Mouse (Mus musculus) kidney, embryonic 16.5 days (tissue): ENCODE measurements around the gene Cox19. TPM values are rescaled to one million over a fixed set of nuclear protein-coding genes. Genes with fewer than 3 reads are reported as not detected.

ENCODE experiments used
- ATAC-seq: fragments of 200-750 bp; cut with Nextera tagmentation; 2 replicates; pipeline ENCODE4 v1.8.0; 2017; ENCODE audit warnings: moderate TSS enrichment; ENCODE audit not compliant: low FRiP score, low TSS enrichment
- H3K27ac ChIP-seq: fragments of 300-500 bp; sonication (generic); 2 replicates; pipeline ENCODE4 v1.5.1; 2014; ENCODE audit warnings: low read length
- H3K27me3 ChIP-seq: fragments of 300-500 bp; sonication (generic); 2 replicates; pipeline ENCODE4 v1.6.1; 2014; ENCODE audit warnings: low read length, control low read depth, mixed read lengths; ENCODE audit not compliant: insufficient read depth
- H3K36me3 ChIP-seq: fragments of 300-500 bp; sonication (generic); 2 replicates; pipeline ENCODE4 v1.6.1; 2014; ENCODE audit warnings: low read length, control low read depth, mixed read lengths; ENCODE audit not compliant: insufficient read depth
- H3K4me1 ChIP-seq: fragments of 300-500 bp; sonication (generic); 2 replicates; pipeline ENCODE4 v1.6.1; 2014; ENCODE audit warnings: low read length, control low read depth, mixed read lengths; ENCODE audit not compliant: insufficient read depth
- H3K4me2 ChIP-seq: fragments of 300-500 bp; sonication (generic); replicated peaks from 2 replicates; pipeline ENCODE4 v1.6.1; 2014; ENCODE audit warnings: low read depth, low read length
- H3K4me3 ChIP-seq: fragments of 300-500 bp; sonication (generic); 2 replicates; pipeline ENCODE4 v1.5.1; 2014; ENCODE audit warnings: mild to moderate bottlenecking, low read length
- H3K9ac ChIP-seq: fragments of 300-500 bp; sonication (generic); replicated peaks from 2 replicates; pipeline ENCODE4 v1.6.1; 2014; ENCODE audit warnings: low read length
- H3K9me3 ChIP-seq: fragments of 300-500 bp; sonication (generic); 2 replicates; pipeline ENCODE4 v1.6.1; 2016; ENCODE audit warnings: low read length, control low read depth
- WGBS: fragments of 180-500 bp; shearing (Covaris S2); extraction: QIAGEN DNeasy Blood & Tissue Kit; methylation state at CpG from one replicate; pipeline ENCODE4 v1.1.7; 2014; 5-methylcytosine and 5-hydroxymethylcytosine counted together
- polyA plus RNA-seq: library from polyadenylated mRNA; unstranded; fragments of >200 nt; fragmentation: Nextera tagmentation; extraction: Ambion mirVana; gene quantifications from 2 replicates; pipeline ENCODE4 v1.2.1, GENCODE M21; 2015

Gene Cox19
- polyA plus RNA-seq, 1 experiment from 2014 or later, result 99.3 TPM

DNA sequence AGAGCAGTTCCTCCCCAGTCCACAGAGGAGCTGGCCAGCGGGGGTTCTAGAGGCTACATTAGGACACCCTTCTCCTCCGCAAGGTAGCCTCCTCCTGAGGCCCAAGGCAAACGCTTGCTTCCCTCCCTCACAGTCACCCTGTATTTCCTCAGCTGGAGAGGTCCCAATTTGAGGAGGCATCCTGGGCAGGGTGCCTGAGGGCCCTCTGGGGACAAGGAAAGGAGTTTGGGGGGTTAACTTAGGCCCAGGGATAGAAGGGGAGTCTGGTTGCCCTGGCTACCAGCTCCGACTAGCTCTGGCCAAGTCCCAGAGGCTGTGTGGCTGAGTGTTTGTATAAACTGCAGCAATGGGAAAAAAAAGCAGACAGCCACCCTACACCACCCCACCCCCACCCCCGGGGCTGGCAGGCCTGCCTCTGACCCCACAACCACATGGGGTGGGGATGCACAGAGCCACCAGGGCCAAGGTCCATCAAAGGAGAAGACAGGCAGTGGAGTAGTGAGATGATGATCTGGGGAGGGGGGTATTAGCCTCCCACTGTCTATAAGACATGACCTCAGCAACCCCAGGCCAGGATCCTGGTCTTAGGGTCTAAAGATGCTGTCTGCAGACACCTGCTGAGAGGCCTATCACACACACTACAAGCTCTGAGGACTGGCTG, 13.8 kb upstream of the Cox19 start:
- Histone ChIP-seq H3K27ac (peak overlapping the region; percentile 63), H3K36me3 (peaks cover 6% of the 10 kb centered on the region; the same call in 1 of the 2 replicates), H3K9ac (peak overlapping the region; percentile 38), H3K9me3 (no peaks in the 10 kb centered on the region), H3K4me3 (no peak overlapping the region), H3K4me1 (peaks cover 17% of the 10 kb centered on the region), H3K4me2 (no peak overlapping the region), H3K27me3 (no peaks in the 10 kb centered on the region)
- ATAC-seq, result no peak
- WGBS, result 14% methylated on average over 5 of the region's 5 CpGs

DNA sequence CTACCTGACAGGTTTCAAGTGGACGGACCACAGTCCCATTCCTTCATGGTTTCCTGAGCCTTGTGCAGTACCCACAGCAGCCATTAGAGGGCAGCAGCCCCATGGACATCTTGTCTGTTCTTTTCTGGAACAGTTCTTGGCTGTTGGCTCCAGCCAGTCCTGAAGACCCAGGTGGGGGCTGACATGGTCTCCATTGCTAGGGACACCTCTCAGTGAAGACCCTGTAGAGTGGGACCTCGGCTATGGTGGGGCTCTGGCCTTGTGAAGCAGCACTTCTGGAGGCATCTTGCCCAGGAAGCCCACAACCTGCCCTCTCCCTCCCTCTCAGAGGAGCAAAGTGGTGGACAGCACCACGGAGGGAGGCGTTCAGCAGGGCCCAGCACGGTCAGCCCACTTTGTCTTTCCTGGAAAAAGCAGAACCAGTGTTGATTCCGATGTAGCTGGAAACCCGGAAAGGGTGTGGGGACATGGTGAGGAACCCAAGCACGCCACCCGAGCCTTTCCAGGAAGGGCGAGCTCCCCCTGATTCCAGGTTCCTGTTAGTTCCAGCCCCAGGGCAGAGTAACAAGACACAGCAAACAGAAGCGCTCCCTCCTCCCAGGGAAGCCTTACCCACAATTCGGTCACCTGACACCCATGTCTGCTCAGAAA, 13.2 kb upstream of the Cox19 start:
- Histone ChIP-seq H3K27me3 (no peaks in the 10 kb centered on the region), H3K4me1 (peaks cover 12% of the 10 kb centered on the region), H3K9ac (peak overlapping the region; percentile 38), H3K36me3 (peaks cover 6% of the 10 kb centered on the region; the same call in 1 of the 2 replicates), H3K9me3 (no peaks in the 10 kb centered on the region), H3K27ac (peak overlapping the region; percentile 63), H3K4me2 (0 out of 2 replicates have a peak overlapping the region, but pooled peaks have one; percentile 8), H3K4me3 (no peak overlapping the region)
- WGBS, result 21% methylated on average over 12 of the region's 12 CpGs
- peak; percentile 71 for ATAC-seq

DNA sequence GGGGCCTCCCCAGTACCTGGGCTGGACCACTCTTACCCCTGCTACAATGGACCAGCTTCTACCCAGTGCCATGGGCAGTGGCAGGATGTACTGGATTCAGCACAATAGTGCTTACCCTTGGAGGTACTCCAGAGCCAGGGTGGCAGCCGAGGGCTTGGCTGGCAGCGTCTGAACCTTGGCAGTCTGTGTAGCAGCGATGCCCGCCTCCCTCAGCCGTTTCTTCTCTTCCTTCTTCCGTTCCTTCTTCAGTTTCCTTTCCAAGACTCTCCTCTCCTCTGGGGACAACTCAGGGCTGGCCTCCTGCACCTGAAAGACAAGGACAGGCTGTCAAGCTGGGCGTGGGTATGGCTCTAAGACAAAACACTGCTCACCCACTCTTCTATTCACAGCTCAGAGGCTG, 12.6 kb upstream of the Cox19 start:
- ATAC-seq, result no peak
- Histone ChIP-seq H3K36me3 (peaks cover 6% of the 10 kb centered on the region; the same call in 1 of the 2 replicates), H3K4me3 (no peak overlapping the region), H3K27ac (no peak overlapping the region), H3K27me3 (no peaks in the 10 kb centered on the region), H3K9me3 (no peaks in the 10 kb centered on the region), H3K9ac (no peak overlapping the region), H3K4me2 (no peak overlapping the region), H3K4me1 (peaks cover 12% of the 10 kb centered on the region)
- WGBS, result 65% methylated on average over 7 of the region's 7 CpGs

- H3K9ac ChIP-seq, result no peak overlapping the region
- peaks cover 6% of the 10 kb centered on the region; the same call in 1 of the 2 replicates for H3K36me3 ChIP-seq
- no peaks in the 10 kb centered on the region for H3K9me3 ChIP-seq
- H3K4me1 ChIP-seq, result peaks cover under 1% of the 10 kb centered on the region; the same call in 1 of the 2 replicates
- no peak overlapping the region for H3K4me2 ChIP-seq
- no peak overlapping the region for H3K27ac ChIP-seq
- no peak overlapping the region for H3K4me3 ChIP-seq
- WGBS, result 92% methylated on average over 5 of the region's 5 CpGs
- no peak for ATAC-seq
- no peaks in the 10 kb centered on the region for H3K27me3 ChIP-seq
Measured at GRCm38 (mm10) chr5:139359244-139359643, 8.0 kb upstream of the Cox19 start.

DNA sequence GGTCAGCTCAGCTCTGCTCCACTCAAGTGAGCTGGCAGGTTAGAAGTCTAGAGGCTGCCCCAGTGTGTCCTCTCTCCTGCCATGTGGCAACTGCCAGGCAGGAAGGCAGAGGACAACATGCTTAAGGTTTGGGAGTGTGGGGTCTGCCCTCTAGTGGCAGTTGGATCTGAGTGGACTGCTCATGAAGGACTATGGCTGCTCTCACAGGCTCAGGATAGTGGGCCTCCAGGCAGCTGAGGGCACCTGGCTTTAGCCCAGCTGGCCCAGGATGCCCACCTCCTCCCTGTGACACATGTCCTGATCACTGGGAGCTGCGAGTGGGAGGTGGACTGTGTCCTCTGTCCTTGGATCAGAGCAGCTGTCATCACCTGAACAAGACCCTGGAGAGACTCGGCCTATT, 7.4 kb upstream of the Cox19 start:
- no peaks in the 10 kb centered on the region for H3K4me1 ChIP-seq
- WGBS, result 62% methylated on average over 2 of the region's 2 CpGs
- no peaks in the 10 kb centered on the region for H3K9me3 ChIP-seq
- H3K27ac ChIP-seq, result no peak overlapping the region
- H3K4me3 ChIP-seq, result no peak overlapping the region
- no peak overlapping the region for H3K9ac ChIP-seq
- H3K36me3 ChIP-seq, result peaks cover 4% of the 10 kb centered on the region; the same call in 1 of the 2 replicates
- H3K27me3 ChIP-seq, result no peaks in the 10 kb centered on the region
- peak; percentile 31; the same call in 1 of the 2 replicates for ATAC-seq
- H3K4me2 ChIP-seq, result no peak overlapping the region

GRCm38 (mm10) chr5:139355235-139355772, 4.1 kb upstream of the Cox19 start:
- WGBS, result 35% methylated on average over 19 of the region's 19 CpGs
- Histone ChIP-seq H3K4me3 (no peak overlapping the region), H3K4me2 (no peak overlapping the region), H3K4me1 (peaks cover 4% of the 10 kb centered on the region; the same call in 1 of the 2 replicates), H3K27me3 (peaks cover 3% of the 10 kb centered on the region; the same call in 1 of the 2 replicates), H3K36me3 (no peaks in the 10 kb centered on the region), H3K9ac (no peak overlapping the region), H3K27ac (no peak overlapping the region), H3K9me3 (no peaks in the 10 kb centered on the region)
- ATAC-seq, result peak; percentile 21; the same call in 1 of the 2 replicates

- H3K36me3 ChIP-seq, result no peaks in the 10 kb centered on the region
- no peak overlapping the region for H3K4me2 ChIP-seq
- WGBS, result 89% methylated on average over 11 of the region's 11 CpGs
- H3K9me3 ChIP-seq, result no peaks in the 10 kb centered on the region
- H3K27ac ChIP-seq, result no peak overlapping the region
- no peak for ATAC-seq
- peaks cover 3% of the 10 kb centered on the region; the same call in 1 of the 2 replicates for H3K27me3 ChIP-seq
- H3K4me3 ChIP-seq, result no peak overlapping the region
- peaks cover 4% of the 10 kb centered on the region; the same call in 1 of the 2 replicates for H3K4me1 ChIP-seq
- no peak overlapping the region for H3K9ac ChIP-seq
Measured at GRCm38 (mm10) chr5:139353946-139354345, 2.7 kb upstream of the Cox19 start.

DNA sequence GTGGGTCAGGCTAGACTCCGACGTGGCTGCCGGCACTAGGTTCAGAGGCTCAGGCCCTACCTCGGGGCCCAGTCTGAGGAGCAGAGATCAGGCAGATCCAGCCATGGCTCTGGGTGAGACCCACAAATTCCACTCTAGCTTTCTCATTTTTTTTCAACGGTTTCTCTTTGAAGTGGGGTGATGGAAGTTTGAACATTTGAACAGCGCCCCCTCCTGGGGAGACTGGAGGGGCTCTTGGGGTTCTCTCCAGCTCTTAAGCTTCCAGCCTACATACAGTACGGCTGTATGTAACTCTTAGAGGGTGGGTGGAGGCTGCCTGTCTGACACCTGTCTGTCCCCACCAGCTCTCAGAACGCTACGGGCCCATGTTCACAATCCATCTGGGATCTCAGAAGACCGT, 2.3 kb upstream of the Cox19 start:
- WGBS, result 63% methylated on average over 10 of the region's 10 CpGs
- Histone ChIP-seq H3K4me1 (peaks cover 4% of the 10 kb centered on the region; the same call in 1 of the 2 replicates), H3K27ac (no peak overlapping the region), H3K27me3 (peaks cover 3% of the 10 kb centered on the region; the same call in 1 of the 2 replicates), H3K9me3 (no peaks in the 10 kb centered on the region), H3K9ac (no peak overlapping the region), H3K4me2 (no peak overlapping the region), H3K36me3 (no peaks in the 10 kb centered on the region), H3K4me3 (no peak overlapping the region)
- no peak for ATAC-seq

DNA sequence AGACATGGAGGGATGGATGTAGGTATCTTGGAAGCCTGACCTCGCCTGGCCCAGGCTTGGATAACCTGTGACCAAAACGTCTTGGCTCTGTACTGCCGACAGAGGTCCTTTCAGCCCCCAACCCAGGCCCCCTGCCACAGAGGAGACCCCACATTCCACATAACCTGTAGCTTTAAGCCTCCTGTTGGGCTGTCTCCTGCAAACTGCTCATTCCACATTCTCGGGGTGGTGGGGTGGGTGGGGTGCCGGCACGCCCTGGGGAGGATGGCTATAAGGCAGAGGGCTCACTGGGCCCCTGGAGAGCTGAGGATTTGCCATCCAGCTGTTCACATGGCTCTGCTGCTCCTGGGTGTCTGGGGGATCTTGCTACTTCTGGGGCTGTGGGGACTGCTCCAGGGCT, 1.1 kb upstream of the Cox19 start, which contains the start of gene Cyp2w1:
Gene Cyp2w1 (plus strand): TSS at position 301 of the 400 bp plus-strand sequence.
- no peak for ATAC-seq
- peaks cover 3% of the 10 kb centered on the region; the same call in 1 of the 2 replicates for H3K27me3 ChIP-seq
- H3K4me1 ChIP-seq, result peaks cover 4% of the 10 kb centered on the region; the same call in 1 of the 2 replicates
- WGBS, result 48% methylated on average over 6 of the region's 6 CpGs
- no peak within 1 kb of the TSS for H3K27ac ChIP-seq
- H3K4me3 ChIP-seq, result no peak within 1 kb of the TSS
- H3K36me3 ChIP-seq, result no peaks in the 10 kb centered on the region
- H3K9ac ChIP-seq, result no peak within 1 kb of the TSS
- no peaks in the 10 kb centered on the region for H3K9me3 ChIP-seq
- no peak within 1 kb of the TSS for H3K4me2 ChIP-seq
